Mouse (Mus musculus): ENCODE measurements around the gene Sacs.
"Not testable (repeated sequence)": the region's sequence is repeated elsewhere in the genome, so short reads cannot be mapped to it uniquely, and the experiment has no call there.

Gene Sacs

DNA sequence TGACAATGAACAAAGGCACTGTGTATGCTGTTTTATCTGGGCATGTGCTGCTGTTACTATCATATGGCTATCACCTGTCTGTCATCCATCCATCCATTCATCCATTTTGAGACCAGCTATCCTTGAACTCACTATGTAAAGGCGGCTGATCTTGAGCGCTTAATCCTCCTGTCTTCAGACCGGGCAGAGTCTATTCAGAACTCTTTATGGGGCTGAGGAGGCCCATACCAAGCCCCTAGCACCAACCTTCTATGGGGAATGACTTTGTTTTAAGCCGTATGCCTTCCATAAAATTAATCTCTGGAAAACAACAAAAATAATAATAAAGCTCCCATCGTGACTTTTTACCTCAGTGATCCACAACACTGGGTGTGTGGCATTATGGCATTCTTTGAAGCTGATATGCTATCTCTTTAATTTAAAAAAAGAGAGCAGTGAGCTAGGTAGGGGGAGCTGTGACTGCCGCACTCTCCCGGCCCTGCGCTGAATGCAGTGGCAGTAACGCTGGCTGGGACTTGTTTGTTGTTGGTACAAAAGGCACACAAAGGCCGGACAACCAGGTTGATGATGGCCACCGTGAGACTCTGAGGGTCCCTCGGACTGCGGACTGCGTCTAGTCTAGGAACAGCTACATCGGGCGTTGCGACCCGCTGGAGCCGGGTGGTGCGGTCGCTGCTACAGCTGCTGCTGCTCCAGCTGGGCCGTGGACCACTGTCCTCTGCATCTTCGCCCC, at the start of gene Sacs:
Gene Sacs, plus strand, starts transcription at position 464 of the 733 bp plus-strand sequence.
- in situ Hi-C loops (cut with MboI, MseI): no loop called here

DNA sequence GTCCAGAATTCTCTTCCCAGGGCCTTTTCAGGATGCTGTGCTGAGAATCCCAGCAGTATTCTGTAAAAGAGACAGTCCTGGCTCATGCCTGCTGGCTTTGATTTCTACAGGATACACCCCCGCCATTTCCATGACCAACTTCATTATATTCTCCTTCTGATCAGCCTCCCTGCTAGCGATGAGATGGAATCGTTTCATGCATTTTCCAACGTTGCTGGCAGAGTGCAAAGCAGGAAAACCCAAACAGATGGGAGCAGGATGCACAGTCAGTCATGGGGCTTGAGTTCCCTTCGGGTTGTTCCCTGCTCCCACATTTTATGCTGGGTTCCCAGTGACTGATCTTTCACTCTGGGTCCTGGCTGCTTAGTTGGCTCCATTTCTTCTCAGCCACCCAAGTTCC, 47.3 kb upstream of the Sacs start:
- in situ Hi-C loops (cut with MboI, MseI): loop anchor here (5.0 to 25.0 kb wide), 3 partner anchors 99 to 1329 kb away; no protein-coding TSS in a partner anchor

DNA sequence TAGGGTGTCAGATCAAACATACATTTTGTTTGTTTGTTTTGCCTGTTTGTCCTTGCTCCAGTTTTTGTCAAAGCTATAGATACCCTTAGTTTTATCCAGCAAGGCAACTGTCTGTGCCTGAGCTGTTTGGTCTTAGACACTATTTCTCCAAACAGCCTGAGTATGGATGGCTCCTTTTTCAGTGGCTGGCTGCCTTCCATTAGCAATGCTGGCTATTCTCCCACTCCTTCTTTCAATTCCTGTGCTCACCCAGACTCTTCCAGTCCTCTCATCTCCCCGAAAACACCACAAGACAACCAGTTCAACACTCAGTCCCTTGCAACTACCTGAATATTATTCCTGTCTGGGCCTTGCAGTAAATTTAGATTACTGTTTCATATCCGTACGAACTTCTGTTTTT, 46.2 kb upstream of the Sacs start:
- in situ Hi-C loops (cut with MboI, MseI): loop anchor here (5.0 to 25.0 kb wide), 3 partner anchors 100 to 1330 kb away; no protein-coding TSS in a partner anchor

DNA sequence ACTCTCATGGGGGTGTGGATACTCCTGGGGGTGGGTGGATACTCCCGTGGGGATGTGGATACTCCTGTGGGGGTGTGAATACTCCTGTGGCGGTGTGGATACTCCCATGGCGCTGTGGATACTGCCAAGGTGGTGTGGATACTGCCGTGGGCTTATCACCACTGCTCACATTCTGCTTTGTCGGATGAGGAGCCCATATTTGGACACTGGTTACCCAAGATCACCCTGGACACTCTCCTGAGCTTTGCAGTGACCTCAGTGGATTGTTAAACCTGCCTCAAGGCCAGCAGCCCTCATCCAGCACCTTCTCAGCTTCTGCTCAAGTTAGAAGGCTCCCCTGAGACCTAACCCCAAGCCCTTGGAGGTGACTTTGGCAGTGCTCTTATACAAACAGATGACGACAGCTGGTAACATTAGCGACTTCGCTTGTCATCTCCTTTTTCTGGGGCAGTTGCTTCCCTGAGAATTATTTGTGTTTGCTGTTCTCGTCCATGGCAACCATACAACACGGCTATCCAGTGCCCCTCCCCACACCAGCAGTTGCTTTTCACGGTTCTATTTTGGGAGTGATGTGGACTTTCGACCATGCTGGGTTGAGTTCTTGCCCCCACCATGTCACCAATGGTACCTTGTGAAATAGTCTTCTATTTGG, 40.2 kb upstream of the Sacs start:
- in situ Hi-C loops (cut with MboI, MseI): loop anchor here in 1 of 2 experiments (10.0 to 25.0 kb wide), 2 partner anchors 433 to 1336 kb away; no protein-coding TSS in a partner anchor

DNA sequence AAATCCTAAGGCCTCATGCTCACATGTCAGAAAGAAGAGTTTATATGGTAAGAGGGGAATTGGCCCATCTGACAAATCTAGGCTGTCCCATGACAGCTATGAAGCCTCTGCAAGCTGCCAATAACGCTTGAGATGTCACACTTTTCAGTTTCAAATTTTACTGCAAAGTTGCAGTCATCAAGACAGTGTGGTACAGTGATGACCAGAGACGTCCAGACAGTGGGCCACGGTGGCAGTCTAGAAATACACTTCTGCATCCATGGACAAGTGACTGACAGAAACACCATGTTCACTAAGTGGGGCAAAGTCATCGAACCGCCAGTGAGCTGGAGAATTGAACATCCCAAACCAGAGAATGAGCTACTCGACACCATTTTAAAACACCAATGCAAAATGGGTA, 37.5 kb upstream of the Sacs start:
- in situ Hi-C loops (cut with MboI, MseI): no loop called here

DNA sequence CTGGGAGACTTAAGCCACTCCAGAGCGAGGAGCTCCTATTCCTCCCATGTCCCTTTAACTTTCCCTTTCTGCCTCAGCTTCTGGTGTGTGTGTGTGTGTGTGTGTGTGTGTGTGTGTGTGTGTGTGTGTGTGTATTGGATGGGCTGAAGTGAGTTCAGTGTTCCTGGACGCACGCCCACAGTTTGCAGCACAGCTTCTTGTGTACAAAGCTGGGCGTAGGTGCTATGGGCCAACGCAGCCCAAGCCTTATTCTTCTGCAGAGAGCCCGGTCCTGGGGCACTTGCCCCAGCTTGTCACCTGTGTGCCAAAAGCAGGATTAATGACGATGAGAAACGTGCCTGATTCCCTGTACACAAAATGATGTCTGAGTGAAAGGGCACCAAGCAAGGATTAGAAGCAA, 31.9 kb upstream of the Sacs start:
- in situ Hi-C loops (cut with MboI, MseI): no loop called here

DNA sequence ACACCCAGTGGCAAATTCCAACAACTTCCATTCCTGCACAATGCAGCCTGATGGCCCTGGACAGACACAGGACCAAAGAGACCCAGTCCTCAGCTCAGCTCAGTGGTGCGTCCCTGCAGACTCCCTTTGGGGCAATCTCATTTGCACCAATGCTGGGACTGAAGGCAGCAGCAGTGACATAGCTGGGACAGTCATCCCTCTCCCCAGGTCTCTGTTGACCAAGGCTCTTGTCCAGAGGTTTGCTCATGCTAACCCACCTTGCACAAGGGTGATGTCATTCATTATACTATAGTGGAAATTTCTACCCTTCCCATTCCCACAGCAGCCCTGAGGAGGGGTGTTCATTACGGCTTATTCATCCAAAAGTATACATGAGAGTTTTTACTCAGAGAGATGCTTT, 29.6 kb upstream of the Sacs start:
- in situ Hi-C loops (cut with MboI, MseI): no loop called here

DNA sequence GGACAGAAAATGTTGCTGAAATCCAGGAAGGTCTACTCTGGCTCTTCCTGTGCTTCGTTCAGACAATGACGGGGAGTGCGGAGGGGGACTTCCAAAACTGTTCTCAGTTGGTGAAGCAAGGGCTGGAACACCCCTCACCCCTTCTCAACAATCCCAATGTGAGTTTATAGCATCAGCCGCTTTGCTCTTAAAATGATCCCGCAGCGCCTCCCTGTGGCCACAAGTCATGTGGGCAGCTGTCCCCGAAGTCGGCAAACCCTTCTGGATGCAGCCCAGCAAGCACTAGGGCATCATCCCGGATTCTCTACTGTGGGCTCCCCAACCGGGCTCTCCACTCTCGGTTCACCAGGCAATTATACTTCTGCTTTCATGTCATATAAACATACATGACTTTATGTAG, 25.9 kb upstream of the Sacs start:
- in situ Hi-C loops (cut with MboI, MseI): loop anchor here (5.0 kb wide), 2 partner anchors 305 to 315 kb away; no protein-coding TSS in a partner anchor

DNA sequence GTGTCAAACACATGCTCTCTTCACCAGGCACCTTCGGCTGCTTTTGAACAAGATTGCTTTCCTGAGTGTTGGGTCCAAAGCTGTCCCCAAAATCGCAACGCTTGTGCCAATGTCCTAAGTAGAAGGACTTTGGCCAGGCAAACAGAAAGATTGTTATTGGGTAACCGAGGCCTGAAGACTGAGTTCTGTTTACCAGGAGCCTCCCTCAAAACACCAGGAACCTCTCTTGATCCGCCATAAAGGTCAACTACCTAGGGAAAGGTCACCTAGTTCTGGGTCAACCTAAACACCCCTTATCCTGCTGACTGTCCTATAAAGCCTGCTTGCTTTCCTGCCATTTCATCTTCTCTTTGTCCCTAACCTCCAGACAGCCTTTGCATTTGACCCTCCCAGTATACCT, 13.5 kb upstream of the Sacs start:
- in situ Hi-C loops (cut with MboI, MseI): no loop called here

DNA sequence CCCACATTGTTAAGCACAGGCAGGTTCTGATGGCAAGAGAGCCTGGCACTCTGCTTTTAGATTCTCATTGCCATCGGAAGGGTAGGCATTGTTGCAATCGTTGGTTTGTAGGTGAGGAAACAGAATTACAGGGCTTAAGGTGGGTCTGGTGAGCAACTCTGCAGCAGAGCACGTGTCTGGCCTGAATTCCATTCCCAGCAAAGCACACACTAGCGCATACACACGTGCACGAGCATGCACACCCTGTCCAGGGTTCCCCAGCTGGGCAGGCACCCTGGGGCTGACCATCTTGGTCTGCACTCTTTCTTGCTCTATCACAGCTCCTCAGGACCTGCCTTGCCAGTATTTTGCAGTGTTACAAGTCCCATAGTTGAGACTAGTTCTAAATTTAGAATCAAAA, 13.1 kb upstream of the Sacs start:
- in situ Hi-C loops (cut with MboI, MseI): no loop called here

DNA sequence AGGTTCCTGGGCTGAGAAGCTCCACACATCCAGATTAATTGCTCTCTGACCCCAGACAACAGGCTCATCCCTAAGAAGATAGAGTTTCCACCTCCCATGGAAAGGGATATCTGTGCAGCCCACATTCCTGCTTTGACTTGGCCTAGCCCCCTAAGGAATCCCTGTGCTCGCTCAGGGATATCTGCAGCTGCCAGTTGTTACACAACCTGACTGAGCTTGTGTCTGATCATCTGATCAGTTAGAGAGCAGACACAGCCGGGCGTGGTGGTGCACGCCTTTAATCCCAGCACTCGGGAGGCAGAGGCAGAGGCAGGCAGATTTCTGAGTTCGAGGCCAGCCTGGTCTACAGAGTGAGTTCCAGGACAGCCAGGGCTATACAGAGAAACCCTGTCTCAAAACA, 10.9 kb upstream of the Sacs start:
- in situ Hi-C loops (cut with MboI, MseI): not testable (repeated sequence)

DNA sequence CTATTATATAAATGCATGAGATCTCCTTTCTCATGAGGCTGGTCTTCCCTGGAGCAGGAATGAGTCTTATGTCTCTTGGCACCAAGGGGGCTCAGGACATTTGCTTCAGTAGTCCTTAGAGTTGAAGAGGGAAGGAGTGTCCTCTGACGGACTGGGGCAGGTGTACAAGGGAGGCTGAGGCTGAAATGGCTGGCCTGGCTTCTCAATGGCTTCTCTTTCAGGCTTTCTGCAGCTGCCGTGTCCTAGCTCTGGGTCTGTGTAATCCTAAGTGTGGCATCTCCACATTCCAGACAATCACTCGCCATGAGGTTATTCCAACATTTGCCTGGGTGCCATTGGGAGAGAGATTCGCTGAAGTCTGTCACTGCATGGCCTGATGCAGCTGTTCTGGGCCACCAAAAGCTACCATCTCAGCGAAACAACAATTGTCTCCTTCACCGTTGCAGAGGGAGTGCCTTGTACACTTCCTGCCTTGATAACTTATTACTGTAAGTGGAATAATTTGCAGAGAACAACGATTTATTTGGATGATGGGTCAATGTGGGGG, 9.2 kb upstream of the Sacs start:
- in situ Hi-C loops (cut with MboI, MseI): no loop called here

DNA sequence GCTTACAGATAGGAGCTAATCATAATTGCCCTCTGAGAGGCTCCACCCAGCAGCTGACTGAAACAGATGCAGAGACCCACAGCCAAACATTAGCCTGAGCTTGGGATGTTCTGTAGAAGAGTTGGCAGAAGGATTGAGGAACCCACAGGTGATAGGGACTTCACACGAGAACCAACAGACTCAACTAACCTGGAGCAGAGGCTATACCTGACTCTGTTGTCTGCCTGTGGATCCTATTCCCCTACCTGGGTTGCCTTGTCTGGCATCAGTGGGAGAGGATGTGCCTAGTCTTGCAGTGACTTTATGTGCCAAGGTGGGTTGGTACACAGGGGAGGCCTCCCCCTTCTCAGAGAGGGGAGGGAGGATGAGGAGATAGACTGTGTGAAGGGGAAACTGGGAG, 5.7 kb upstream of the Sacs start:
- in situ Hi-C loops (cut with MboI, MseI): no loop called here

DNA sequence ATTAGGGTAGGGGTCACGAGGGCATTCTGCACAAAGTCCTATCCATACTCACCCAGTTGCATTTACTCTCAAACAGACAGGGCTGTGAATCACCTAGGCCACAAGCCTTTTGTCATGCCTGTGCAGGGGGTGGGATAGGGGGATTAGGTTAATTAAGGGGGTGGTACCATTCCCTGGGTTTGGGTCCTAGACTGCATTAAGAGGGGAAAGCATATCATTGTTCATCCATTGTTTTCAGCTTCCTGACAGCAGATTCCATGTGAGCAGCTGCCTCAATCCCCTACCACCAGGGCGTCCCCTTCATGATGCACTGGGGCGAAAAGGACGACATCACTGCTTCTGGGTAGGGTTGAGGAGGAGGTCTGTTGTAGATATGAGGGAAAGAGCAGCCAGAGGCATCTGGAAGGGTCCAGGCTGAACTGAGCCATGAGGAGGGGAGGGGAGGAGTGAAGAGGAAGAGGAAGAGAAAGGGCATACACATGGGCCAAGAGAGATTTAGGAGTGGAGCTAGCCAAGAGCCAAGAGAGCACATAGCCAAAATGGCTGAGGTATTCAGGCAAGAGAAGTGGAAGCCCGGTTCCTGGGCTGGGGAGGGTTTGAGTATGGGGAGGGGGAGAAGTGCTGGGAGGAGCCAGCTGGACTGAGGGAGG, 3.8 kb upstream of the Sacs start:
- in situ Hi-C loops (cut with MboI, MseI): no loop called here

DNA sequence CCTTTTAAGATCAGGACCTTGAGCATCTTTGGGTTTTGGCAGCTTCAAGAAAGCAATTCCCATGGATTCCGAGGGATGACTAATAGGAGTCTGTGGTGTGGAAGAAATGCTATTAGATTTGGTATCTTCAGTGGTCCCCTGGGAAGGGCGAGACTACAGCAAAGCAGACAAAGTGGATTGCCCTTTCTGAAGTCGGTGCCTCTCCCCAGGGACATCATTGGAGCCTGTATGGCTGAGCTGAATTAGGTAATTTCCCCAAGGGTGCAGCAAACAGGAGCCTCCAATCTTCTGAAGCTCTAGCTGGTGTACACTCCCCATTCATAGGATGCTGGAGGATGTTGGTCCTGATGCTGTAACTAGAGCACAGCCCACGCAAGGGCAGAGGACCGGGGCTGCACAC, 847 bp upstream of the Sacs start:
- in situ Hi-C loops (cut with MboI, MseI): no loop called here

DNA sequence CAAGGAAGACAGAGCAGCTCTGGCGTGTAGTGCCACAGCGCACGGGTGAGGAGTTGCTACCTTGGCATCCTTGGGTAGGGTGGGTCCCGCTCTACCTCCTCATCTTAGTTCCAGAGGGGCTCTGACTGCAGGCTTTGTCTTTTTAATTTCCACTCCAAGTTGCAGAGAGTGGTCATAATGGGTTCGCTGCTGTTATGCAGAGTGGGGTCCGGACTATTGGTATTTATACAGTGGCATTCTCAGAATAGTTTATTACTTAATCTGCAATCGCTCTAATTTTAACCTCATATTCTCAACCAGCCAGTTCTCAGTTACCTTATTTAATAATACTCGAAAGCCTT, 440 bp downstream of the Sacs start:
- in situ Hi-C loops (cut with MboI, MseI): no loop called here

DNA sequence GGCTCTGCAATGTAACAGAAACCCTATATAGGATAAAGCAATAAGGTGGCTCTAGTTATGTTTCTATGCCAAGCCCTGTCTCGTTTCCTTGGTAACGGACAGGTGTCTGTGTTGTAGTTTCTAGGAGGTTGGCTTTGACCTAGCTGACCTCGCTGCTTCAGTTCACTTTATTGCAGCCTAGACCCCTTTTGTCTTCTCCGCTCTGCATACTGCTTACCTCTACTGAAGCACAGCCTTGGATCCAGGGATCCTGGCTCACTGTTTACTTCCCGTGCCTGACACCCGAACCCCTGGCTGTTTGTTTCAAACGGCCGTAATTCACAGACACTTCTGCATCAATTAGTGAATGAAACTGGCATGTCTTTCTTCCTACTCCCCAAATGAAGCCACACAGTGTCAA, 5.1 kb downstream of the Sacs start:
- in situ Hi-C loops (cut with MboI, MseI): no loop called here

DNA sequence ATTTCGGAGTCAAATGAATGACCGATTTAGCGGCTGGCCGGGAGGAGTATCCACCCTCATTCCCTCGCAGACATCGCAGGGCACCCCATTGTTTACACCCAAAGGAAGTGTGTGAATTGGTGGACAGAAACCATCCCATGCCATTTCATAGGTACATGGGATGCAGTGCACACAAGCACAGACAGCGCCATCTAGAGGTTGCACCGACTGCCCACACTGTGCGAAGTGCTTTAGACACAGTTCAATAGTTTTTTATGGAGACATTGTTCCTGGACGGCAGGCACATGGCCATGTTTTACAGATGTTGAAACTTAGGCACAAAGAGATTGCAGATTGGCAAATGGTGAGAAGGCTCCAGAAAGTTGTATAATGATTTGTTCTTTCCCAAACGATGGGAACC, 5.6 kb downstream of the Sacs start:
- in situ Hi-C loops (cut with MboI, MseI): no loop called here

DNA sequence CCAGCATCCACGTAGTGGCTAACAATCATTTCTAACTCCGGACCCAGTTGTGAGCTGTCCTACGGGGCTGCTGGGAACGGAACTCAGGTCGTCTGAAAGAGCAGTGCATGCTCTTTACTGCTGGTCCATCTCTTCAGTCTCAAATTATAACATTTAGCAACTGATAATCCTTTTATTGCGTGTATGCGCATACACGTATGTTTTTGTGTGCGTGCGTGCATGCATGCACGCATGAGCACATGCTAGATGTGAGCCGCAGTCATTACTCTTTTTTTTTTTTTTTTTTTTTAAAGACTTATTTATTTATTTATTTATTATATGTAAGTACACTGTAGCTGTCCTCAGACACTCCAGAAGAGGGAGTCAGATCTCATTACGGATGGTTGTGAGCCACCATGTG, 12.2 kb downstream of the Sacs start:
- in situ Hi-C loops (cut with MboI, MseI): not testable (repeated sequence)

DNA sequence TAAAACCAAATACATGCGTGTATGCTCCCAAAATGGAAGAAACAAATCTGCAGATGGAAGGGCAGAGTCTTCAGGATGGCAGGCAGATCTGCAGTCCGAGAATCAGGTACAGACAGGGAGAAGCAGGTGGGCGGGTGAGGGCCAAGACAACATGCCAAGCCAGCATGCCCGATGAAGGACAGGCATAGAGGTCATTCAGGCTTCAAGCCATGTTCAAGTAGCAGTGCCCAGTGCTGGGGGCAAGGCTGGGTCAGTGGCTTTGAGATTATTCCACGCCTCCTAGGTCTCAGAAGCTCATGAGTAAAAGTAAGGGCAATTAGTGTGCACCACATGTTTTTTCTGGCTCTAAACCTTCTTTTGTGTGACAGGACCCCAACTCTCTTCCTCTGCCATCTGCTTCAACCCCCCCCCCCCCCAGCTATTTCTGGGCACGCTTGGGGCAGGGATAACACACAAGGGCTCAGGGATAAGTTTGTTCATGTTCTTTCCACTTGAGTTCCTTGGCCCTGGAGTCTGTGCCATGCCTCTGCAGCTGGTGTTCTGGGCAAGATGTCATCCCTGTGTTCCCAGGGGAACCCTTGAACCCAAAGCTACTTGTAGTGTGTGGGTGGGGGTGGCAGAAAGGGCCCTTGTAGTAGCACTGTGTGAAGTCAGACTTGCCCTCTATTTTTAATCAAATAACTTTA, 16.8 kb downstream of the Sacs start:
- in situ Hi-C loops (cut with MboI, MseI): no loop called here

DNA sequence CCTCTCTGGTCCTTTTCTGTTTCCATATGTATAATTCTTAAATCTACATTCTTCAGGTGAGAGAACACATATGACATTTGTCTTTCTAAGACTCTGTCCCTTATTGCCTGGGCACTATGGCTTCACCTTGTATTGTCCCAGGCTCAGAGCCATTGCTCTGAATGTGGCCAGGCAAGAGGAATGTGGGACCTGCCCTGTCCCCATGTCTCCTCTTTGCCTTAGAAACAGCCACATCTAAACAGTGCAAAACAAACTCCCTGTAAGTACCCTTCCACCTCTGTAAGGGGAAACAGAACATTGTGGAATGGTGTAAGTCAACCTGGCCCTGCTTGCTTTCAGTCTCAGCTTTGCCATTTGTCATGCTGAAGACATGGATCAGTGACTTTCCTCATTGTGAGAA, 17.4 kb downstream of the Sacs start:
- in situ Hi-C loops (cut with MboI, MseI): no loop called here

DNA sequence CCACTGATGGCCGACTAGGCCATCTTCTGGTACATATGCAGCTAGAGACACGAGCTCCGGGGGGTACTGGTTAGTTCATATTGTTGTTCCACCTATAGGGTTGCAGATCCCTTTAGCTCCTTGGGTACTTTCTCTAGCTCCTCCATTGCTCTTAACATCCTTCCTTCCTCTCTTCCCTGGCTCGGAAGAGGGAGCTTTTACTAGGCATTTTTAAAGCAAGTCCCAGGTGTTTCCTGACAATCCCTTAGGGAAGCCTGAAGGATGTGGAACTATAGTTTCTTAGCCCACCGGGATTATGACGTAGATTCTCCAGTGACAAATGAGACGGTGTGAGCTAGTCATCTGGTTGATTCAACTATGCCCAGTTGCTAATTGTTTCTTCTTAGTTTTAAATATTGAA, 19.2 kb downstream of the Sacs start:
- in situ Hi-C loops (cut with MboI, MseI): not testable (repeated sequence)

Measured in T-helper 17 cell (primary cell).